Mouse (Mus musculus) MEL (cell line): ENCODE data around the gene Dnajc7.

Source experiments
- CHD2 ChIP-seq: IDR thresholded peaks from 2 replicates; pipeline ENCODE4 v1.6.1; 2011; ENCODE audit warnings: low read length, improper control_type of control experiment
- CTCF ChIP-seq, 3 experiments: IDR thresholded peaks in 2 of 3; conservative IDR thresholded peaks in 1 of 3; 2 replicates each; pipeline ENCODE4 v1.5.1; 2011 to 2012; ENCODE audit warnings: low read length in 3 of 3, low read depth in 2 of 3, mild to moderate bottlenecking in 2 of 3, improper control_type of control experiment in 1 of 3, inconsistent platforms in 1 of 3, mixed read lengths in 1 of 3, moderate library complexity in 1 of 3; ENCODE audit not compliant: control insufficient read depth in 1 of 3, insufficient read depth in 1 of 3, poor library complexity in 1 of 3, severe bottlenecking in 1 of 3
- EP300 ChIP-seq, 2 experiments: IDR thresholded peaks; 2 replicates each; pipeline ENCODE4 v1.6.1; 2011; ENCODE audit warnings: improper control_type of control experiment in 2 of 2, low read length in 2 of 2, low read depth in 1 of 2, mild to moderate bottlenecking in 1 of 2
- ETS1 ChIP-seq: IDR thresholded peaks from 2 replicates; pipeline ENCODE4 v1.6.1; 2012; ENCODE audit warnings: low read depth, mild to moderate bottlenecking, inconsistent platforms, low read length, improper control_type of control experiment, moderate library complexity
- HCFC1 ChIP-seq: IDR thresholded peaks from 2 replicates; pipeline ENCODE4 v1.6.1; 2012; ENCODE audit warnings: low read depth, mild to moderate bottlenecking, inconsistent platforms, low read length, improper control_type of control experiment, moderate library complexity
- MAFK ChIP-seq: IDR thresholded peaks from 2 replicates; pipeline ENCODE4 v1.6.1; 2011; ENCODE audit warnings: low read depth, mild to moderate bottlenecking, low read length, improper control_type of control experiment, borderline replicate concordance
- NELFE ChIP-seq: IDR thresholded peaks from 2 replicates; pipeline ENCODE4 v1.6.1; 2011; ENCODE audit warnings: low read depth, low read length, improper control_type of control experiment
- POLR2A ChIP-seq, 2 experiments: IDR thresholded peaks; 2 replicates each; pipeline ENCODE4 v1.6.1; 2011 to 2012; ENCODE audit warnings: low read length in 2 of 2, mild to moderate bottlenecking in 2 of 2, control low read depth in 1 of 2, improper control_type of control experiment in 1 of 2, low read depth in 1 of 2, moderate library complexity in 1 of 2; ENCODE audit not compliant: control insufficient read depth in 1 of 2, insufficient read depth in 1 of 2, poor library complexity in 1 of 2
- POLR2AphosphoS5 ChIP-seq: IDR thresholded peaks from 2 replicates; pipeline ENCODE4 v1.6.1; 2012; ENCODE audit warnings: low read depth, borderline replicate concordance, mild to moderate bottlenecking, inconsistent platforms, low read length, moderate library complexity, mixed read lengths
- RCOR1 ChIP-seq: IDR thresholded peaks from 2 replicates; pipeline ENCODE4 v1.6.1; 2012; ENCODE audit warnings: low read depth, mild to moderate bottlenecking, inconsistent platforms, low read length, improper control_type of control experiment
- TAL1 ChIP-seq: IDR thresholded peaks from 2 replicates; pipeline ENCODE4 v1.6.1; 2012; ENCODE audit warnings: mild to moderate bottlenecking, inconsistent platforms, low read length, moderate library complexity, mixed read lengths
- UBTF ChIP-seq: IDR thresholded peaks from 2 replicates; pipeline ENCODE4 v1.6.1; 2012; ENCODE audit warnings: low read depth, mild to moderate bottlenecking, inconsistent platforms, low read length, improper control_type of control experiment, moderate library complexity, borderline replicate concordance; ENCODE audit not compliant: insufficient read depth
- ZC3H11A ChIP-seq: IDR thresholded peaks from 2 replicates; pipeline ENCODE4 v1.6.1; 2012; ENCODE audit warnings: low read depth, mild to moderate bottlenecking, inconsistent platforms, low read length, improper control_type of control experiment

DNA sequence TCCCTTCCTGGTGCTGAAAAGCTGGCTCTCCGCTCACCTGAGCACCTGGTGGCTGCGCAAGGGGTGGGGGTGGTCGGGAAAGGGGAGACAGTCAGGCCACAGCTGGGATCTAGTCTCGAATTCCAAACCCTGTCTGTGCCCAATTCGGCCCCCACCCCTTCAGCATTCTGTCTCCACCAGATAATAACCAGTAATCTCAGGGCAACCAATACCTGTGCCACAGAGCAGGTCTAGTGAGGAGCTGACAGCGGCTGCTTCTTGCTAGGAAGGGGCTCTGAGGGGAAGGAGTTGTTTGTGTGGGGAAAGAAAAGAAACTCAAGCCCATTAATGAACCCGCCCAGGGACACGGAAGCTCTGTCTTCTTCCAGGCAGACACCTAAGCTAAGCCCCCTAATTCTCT lies 31.2 kb upstream of the Dnajc7 start:
- no peak for TF ChIP-seq CTCF (IDR thresholded peaks at IDR 0.05 in 2 of 3, conservative IDR thresholded peaks at IDR 0.05 in 1 of 3; ENCODE audit: control insufficient read depth in 1 of 3, insufficient read depth in 1 of 3, low read depth in 2 of 3, low read length in 3 of 3, poor library complexity in 1 of 3, severe bottlenecking in 1 of 3)
- no peak for TF ChIP-seq POLR2A (IDR thresholded peaks at IDR 0.05; ENCODE audit: control insufficient read depth in 1 of 2, insufficient read depth in 1 of 2, low read depth in 1 of 2, low read length in 2 of 2, poor library complexity in 1 of 2)
- no peak for TF ChIP-seq ZC3H11A
- TF ChIP-seq CHD2, result no peak
- no peak for TF ChIP-seq MAFK
- TF ChIP-seq EP300 (IDR thresholded peaks at IDR 0.05; ENCODE audit: low read depth in 1 of 2, low read length in 2 of 2), result no peak
- TF ChIP-seq HCFC1, result no peak
- no peak for TF ChIP-seq ETS1
- TF ChIP-seq TAL1, result no peak
- TF ChIP-seq RCOR1, result no peak
- no peak for TF ChIP-seq NELFE
- TF ChIP-seq UBTF, result no peak
- TF ChIP-seq POLR2AphosphoS5, result no peak
